Mouse (Mus musculus): ENCODE data around the gene Dpp4.

Dpp4 gene

DNA sequence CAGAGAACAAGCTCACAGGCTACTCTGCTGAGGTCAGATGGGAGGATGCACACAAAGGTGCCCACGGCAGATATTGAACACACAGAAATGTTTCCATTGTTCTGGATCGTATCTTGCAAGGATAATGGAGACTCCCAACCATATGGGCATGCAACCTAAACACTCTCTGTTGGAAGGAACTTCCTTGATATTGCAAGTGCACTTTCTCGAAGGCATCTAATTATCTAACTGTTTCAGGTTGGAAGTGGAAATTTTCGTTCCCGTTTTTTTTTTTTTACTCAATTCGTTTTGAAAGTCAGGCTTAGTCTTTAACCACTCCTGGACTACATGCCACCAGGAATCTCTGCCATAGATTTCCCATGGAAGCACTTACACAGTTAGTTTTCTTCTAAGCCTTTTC, 51.2 kb downstream of the Dpp4 start:
- no peak for DNase-seq (ENCODE audit: low spot score)

DNA sequence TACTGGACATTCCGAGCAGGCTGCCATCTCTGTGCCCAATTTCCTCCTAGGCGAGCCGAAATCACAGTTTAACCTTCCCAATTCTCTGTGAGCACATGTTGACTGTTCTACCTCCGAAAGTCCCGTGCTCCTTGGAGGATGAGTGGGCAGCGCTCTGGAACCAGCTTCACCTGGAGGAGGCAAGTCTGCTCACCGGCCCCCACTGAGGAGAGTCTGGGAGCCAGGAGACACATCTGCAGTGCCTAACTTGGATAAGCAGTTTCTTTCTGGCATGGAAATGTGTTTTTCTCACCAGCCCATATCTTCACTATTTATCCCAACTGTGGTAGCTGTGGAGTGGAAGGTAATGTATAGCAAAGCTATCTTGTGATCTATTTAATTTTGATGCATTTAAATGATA, 54.8 kb downstream of the Dpp4 start:
- no peak for DNase-seq (ENCODE audit: low spot score)

DNA sequence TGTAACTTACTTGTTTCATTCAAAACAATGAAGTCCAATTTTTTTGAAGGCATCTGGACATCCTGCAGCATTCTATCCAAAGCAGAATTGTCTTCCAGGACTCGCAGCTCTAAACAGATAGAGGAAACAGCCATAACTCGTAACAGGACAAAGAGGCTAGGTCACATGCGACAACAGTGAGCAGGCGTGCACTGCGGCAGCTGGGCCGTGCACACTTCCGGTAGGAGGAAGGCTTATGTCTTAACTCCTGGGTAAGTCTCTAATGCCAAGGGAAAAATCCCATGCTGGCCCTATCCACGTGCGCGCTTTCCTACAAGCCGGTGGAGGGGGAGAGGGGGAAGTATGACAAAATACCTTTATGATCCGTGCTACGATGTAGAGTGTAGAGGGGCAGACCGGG, 55.4 kb downstream of the Dpp4 start:
- DNase-seq (ENCODE audit: low spot score): no peak

DNA sequence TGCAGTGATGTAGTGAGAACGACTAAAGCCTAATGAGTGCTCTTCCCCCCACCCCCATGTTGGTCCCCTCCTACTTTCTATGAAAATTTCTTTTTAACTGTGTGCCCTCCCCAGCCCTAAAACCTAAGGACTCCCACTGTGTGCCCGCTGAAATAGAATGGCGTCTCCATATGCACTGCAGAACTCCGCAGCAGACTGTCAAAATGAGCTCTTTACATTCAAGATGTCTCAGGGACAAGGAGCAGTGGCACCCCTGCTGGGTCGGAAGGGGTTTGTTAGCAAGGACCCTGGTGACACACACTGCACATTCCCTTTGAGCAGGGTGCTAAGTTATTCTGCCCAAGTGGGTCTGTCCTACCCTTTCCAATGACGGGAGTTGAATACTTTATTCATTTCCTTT, 56.3 kb downstream of the Dpp4 start:
- DNase-seq (ENCODE audit: low spot score): no peak

DNA sequence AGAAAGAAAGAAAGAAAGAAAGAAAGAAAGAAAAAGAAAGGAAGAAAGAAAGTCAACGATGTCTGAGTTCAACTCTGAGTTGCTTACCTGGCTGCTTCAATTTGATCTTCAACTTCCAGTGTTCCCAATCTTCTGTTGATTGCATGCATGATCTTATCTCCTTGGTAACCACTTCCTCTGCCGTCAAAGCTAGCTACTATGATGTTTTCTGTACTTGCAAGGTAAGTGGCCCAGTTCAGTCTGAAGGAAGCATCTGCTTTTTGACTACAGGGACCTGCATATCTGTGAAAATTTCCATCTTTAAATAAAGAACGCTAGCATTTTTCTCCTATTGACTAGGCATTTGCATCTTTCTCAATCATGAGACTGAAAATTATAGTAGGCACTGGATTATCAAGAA, 60.0 kb downstream of the Dpp4 start:
- DNase-seq (ENCODE audit: low spot score): no peak

GRCm38 (mm10) chr2:62347762-62348161, 64.3 kb downstream of the Dpp4 start:
- no peak for DNase-seq (ENCODE audit: low spot score)

DNA sequence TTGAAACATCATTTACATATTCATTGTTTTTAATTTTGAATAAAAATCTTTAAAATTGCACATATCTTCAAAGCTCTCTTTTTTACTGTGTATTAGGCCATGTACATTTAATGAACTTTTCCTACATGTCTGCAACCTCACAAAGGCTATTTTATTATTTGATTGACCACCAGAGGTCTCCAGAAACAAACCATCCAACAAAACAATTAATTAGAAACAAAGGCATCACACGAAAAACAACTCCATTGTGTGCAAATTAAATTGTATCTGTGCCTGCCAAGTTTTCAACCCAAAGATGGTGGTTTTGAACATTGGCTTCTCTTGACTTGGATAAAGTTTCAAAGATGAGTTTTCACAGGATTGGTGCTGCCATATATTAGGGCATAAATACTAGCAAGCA, 65.3 kb downstream of the Dpp4 start:
- no peak for DNase-seq (ENCODE audit: low spot score)

GRCm38 (mm10) chr2:62344367-62344766, 67.7 kb downstream of the Dpp4 start:
- no peak for DNase-seq (ENCODE audit: low spot score)

GRCm38 (mm10) chr2:62341734-62342128, 70.3 kb downstream of the Dpp4 start:
- no peak for DNase-seq (ENCODE audit: low spot score)

- no peak for DNase-seq (ENCODE audit: low spot score)
Observed at GRCm38 (mm10) chr2:62341061-62341733, 70.8 kb downstream of the Dpp4 start.

- DNase-seq (ENCODE audit: low spot score): no peak
Observed at GRCm38 (mm10) chr2:62339222-62339944, 72.6 kb downstream of the Dpp4 start.

- DNase-seq (ENCODE audit: low spot score): no peak
Observed at GRCm38 (mm10) chr2:62337086-62337485, 74.9 kb downstream of the Dpp4 start.

DNA sequence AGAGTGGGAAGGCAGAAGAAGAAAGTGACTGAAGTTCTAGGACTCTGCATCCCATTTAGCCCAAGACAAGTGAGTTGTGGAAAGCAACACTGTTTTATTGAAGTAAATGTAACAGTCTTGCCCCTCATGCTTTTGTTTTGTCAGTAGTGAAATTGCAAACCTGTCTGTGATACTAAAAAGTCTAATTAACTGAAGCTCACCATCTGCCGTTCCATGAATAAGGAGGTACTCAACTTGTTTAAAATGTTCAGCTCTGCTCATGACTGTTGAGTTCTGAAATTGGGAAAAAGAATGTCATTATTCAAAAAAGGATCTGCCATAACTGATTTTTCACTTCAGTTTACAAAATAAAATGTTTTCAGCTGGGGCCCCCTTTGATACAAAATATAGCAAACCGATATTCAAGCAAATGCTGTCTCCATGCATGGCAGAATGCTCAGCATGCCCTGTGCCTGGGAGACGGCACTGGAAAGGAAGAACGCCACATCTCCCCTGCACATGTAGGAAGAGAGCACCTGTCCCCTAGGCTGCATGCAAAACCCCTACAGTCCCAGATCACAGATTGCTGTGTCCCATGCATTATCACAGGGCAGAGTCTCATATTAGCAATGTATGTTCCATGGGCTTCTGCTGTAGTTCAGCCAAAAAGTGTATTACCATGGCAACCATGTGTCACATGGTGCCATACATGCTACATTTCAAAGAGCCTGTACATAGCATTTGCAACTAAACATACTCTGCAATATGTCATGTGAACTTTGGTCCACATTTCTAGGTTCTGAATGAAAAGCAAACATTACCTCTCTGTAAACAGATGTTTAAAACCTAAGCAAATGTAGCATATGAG, 77.4 kb downstream of the Dpp4 start:
- no peak for DNase-seq (ENCODE audit: low spot score)

- no peak for DNase-seq (ENCODE audit: low spot score)
Observed at GRCm38 (mm10) chr2:62332465-62332864, 79.6 kb downstream of the Dpp4 start.

- DNase-seq (ENCODE audit: low spot score): no peak
Observed at GRCm38 (mm10) chr2:62331913-62332312, 80.1 kb downstream of the Dpp4 start.

DNA sequence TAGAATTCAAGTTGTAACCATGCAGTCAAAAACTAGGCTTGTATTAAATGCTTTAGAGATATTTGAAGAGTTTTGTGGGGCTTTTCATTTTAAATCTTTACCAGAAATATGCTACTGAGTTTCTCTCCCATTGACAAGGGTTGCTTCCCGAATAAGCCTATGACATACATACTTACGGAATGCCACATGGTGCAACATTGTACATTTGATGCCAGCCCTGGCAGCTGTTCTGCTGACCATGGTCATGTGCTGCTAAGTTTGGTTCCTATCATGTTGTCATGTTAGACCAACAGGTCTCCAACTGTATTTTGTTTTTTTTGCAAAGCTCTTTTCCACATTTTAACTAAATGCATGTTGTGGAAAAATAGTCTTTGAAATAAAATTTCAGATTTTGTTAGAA, 86.6 kb downstream of the Dpp4 start:
- DNase-seq (ENCODE audit: low spot score): no peak

DNA sequence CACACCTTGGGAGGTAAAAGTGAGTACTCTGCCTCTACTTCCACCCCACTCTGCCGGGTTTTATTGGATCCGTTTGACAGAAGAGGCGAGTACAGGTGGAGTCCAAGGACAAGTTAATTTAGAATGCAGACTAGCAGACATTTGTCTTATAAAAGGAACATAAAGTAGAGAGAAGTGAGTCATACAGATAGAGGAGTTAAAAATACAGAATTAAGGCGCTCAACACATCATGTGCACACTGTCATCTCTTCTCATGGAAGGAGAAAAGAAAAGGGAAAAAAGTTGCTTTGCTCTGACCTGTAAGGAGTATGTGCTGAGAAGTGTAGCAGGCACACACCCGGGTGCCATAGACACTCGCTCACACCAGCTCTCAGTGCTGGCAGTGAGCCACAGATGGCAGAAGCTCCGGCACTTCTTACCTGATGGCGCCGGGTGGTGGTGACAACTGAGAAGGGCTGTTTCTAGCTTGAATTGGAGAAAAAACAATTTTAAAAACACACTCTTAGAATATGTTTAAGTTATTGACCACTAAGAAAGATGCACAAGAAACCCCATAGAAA, 88.9 kb downstream of the Dpp4 start:
- no peak for DNase-seq (ENCODE audit: low spot score)

- no peak for DNase-seq (ENCODE audit: low spot score)
Observed at GRCm38 (mm10) chr2:62319489-62319888, 92.5 kb downstream of the Dpp4 start.

DNA sequence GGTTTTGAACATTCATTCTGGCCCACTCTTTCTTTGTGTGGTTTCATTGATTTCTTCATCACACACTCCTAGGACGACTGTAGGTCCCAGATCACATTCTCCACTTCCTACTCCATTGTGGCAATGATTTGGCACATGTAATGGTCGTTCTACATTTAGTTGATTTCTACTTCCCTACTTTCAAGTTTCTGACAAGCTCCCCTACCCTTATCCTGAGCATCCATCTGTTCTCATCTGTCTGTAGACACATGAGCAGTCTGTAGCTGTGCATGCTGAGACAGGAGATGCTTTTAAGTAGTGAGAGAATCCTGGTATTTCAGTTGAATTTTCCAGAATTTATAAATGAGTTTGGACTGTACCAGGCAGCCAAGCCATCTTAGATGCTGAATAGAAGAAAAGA, 95.1 kb downstream of the Dpp4 start:
- no peak for DNase-seq (ENCODE audit: low spot score)

DNA sequence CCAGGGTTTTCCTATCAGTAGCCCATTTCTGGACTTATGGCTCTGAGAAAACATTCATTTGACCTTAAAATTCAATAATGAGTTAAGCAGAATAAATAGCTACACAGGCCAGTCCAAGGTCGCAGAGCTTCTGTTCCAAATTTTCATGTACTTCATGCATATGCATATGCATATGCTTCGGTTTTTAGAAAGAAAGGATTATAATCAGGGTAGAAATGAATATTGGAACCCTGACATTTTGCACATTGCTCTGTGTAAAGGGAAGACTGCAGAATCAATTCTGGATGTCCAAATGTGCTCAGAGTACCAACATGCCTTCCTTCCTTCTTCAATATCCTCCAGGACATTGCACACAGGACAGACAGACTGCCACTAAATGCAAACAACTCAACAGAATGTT, 104.6 kb downstream of the Dpp4 start:
- DNase-seq (ENCODE audit: low spot score): no peak

DNA sequence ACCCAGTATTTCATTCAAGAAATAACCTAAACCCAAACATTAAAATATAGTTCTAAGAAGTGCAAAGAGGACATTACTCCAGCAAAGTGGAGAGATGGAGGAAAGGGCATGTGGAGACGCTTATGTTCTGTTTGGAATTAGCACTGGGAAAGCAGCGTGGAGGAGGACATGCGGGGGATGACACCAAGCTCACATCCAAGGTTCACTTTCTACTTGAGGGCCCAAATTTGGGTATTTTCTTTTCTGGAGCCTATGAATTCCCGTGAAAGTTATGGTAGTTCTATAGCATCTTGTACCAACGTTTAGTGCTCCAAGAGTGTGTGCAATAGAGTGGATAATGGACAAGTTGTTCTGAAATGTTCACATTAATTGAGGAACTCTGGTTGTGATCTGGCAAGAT, 105.1 kb downstream of the Dpp4 start:
- DNase-seq (ENCODE audit: low spot score): no peak

DNA sequence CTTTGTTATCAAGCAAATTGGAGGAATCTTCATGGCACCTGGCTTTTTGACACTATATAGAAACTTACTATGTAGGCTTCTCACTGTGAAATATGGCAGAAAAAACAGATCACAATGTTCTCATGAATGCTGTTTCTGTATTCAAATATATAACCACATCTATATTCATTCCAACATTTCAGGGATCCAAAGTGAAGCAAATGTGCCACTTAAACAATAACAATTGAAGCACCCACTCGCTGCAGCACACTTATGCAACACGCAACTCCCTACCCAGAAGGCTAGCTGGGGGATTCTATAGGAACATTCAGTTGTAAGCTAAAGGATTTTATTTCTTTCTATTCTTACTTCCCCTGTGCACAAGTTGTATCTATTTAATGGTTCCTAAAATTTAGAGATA, 110.3 kb downstream of the Dpp4 start:
- DNase-seq (ENCODE audit: low spot score): no peak

DNA sequence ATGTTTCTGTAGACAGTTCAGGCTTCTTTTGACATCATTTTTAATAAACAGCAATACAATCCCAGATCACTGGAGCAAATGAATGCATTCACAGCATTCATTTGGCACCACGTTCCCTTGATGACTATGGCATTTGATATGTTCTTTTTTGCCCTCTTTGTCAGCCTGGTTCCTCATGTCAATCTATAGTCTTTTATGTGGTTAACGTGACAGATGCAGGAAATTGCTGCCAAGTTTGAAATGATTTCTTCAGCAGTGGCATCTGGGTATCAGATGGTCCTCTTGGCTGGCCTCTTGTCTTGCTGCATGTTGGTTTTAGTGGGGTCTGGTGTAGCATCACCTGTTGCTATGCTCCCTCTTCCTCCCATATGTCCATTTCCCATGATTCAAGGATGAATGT, 118.2 kb downstream of the Dpp4 start:
- peak; percentile 17 for DNase-seq (ENCODE audit: low spot score)

Measured in layer of hippocampus, adult 9-10 months (tissue).